Mouse (Mus musculus): ENCODE measurements around the gene Inca1. TPM values are rescaled to one million over a fixed set of nuclear protein-coding genes. Genes with fewer than 3 reads are reported as not detected.

The Inca1 gene
- total RNA-seq (2021): 1 to 10 TPM; 3.8 to 5.7 TPM
- long read RNA-seq, experiment 1, partial matches to known transcripts: 2 of 9 reads
- long read RNA-seq, experiment 1, other reads (novel, unspliced or antisense): 7 of 9 reads
- long read RNA-seq, experiment 2, partial matches to known transcripts: 0 of 6 reads
- long read RNA-seq, experiment 2, other reads (novel, unspliced or antisense): 6 of 6 reads

- peak within 1 kb of the TSS; percentile 100 for H3K27ac ChIP-seq
- intact Hi-C loops (cut with DNase I): loop anchor here (2.0 kb wide), 3 partner anchors 13 to 51 kb away; partner anchors contain the start of gene Pfn1
- DNase-seq: peak; percentile 97
- H3K4me3 ChIP-seq: peak within 1 kb of the TSS; percentile 75
- TF ChIP-seq CTCF (IDR thresholded peaks at IDR 0.05): no peak
These were observed at the start of gene Inca1, which contains the start of gene Kif1c for GRCm38 (mm10) chr11:70699722-70700556. TSS of gene Inca1 (minus strand) at chr11:70700155. TSS of gene Kif1c (plus strand) at chr11:70700548.

GRCm38 (mm10) chr11:70747876-70748545, 48.1 kb upstream of the Inca1 start:
- no peak for DNase-seq
- no peak for TF ChIP-seq CTCF (IDR thresholded peaks at IDR 0.05)
- intact Hi-C loops (cut with DNase I): no loop called here
- Histone ChIP-seq H3K4me3 (no peak overlapping the region), H3K27ac (no peak overlapping the region)

- intact Hi-C loops (cut with DNase I): no loop called here
- H3K4me3 ChIP-seq: no peak overlapping the region
- no peak for TF ChIP-seq CTCF (IDR thresholded peaks at IDR 0.05)
These were observed 45.7 kb upstream of the Inca1 start for GRCm38 (mm10) chr11:70745636-70746035.

GRCm38 (mm10) chr11:70742581-70743459, 42.9 kb upstream of the Inca1 start:
- H3K27ac ChIP-seq: no peak overlapping the region
- no peak for TF ChIP-seq CTCF (IDR thresholded peaks at IDR 0.05)
- no peak for DNase-seq
- no peak overlapping the region for H3K4me3 ChIP-seq
- intact Hi-C loops (cut with DNase I): no loop called here

More at GRCm38 (mm10) chr11:70745636-70746035, 45.7 kb upstream of the Inca1 start:
- H3K27ac ChIP-seq: no peak overlapping the region
- DNase-seq: no peak

GRCm38 (mm10) chr11:70742117-70742516, 42.2 kb upstream of the Inca1 start:
- DNase-seq: no peak
- no peak for TF ChIP-seq CTCF (IDR thresholded peaks at IDR 0.05)
- H3K4me3 ChIP-seq: no peak overlapping the region
- intact Hi-C loops (cut with DNase I): no loop called here
- no peak overlapping the region for H3K27ac ChIP-seq

- no peak for TF ChIP-seq CTCF (IDR thresholded peaks at IDR 0.05)
- intact Hi-C loops (cut with DNase I): no loop called here
These were observed 41.6 kb upstream of the Inca1 start for GRCm38 (mm10) chr11:70741603-70742002.

GRCm38 (mm10) chr11:70737749-70738148, 37.8 kb upstream of the Inca1 start:
- no peak overlapping the region for H3K27ac ChIP-seq
- no peak overlapping the region for H3K4me3 ChIP-seq
- no peak for TF ChIP-seq CTCF (IDR thresholded peaks at IDR 0.05)
- no peak for DNase-seq
- intact Hi-C loops (cut with DNase I): no loop called here

More at GRCm38 (mm10) chr11:70741603-70742002, 41.6 kb upstream of the Inca1 start:
- H3K4me3 ChIP-seq: no peak overlapping the region
- H3K27ac ChIP-seq: no peak overlapping the region
- no peak for DNase-seq

- Histone ChIP-seq H3K27ac (no peak overlapping the region), H3K4me3 (no peak overlapping the region)
- intact Hi-C loops (cut with DNase I): no loop called here
- no peak for TF ChIP-seq CTCF (IDR thresholded peaks at IDR 0.05)
- no peak for DNase-seq
These were observed 33.3 kb upstream of the Inca1 start for GRCm38 (mm10) chr11:70733256-70733655.

GRCm38 (mm10) chr11:70731178-70731577, 31.2 kb upstream of the Inca1 start:
- DNase-seq: no peak
- TF ChIP-seq CTCF (IDR thresholded peaks at IDR 0.05): no peak
- H3K27ac ChIP-seq: no peak overlapping the region
- no peak overlapping the region for H3K4me3 ChIP-seq
- intact Hi-C loops (cut with DNase I): no loop called here

GRCm38 (mm10) chr11:70730427-70731038, 30.6 kb upstream of the Inca1 start:
- no peak overlapping the region for H3K4me3 ChIP-seq
- H3K27ac ChIP-seq: no peak overlapping the region; the same call in 1 of the 2 replicates
- no peak for DNase-seq
- intact Hi-C loops (cut with DNase I): no loop called here
- no peak for TF ChIP-seq CTCF (IDR thresholded peaks at IDR 0.05)

GRCm38 (mm10) chr11:70727385-70727784, 27.4 kb upstream of the Inca1 start:
- TF ChIP-seq CTCF (IDR thresholded peaks at IDR 0.05): no peak
- no peak for DNase-seq
- Histone ChIP-seq H3K27ac (no peak overlapping the region), H3K4me3 (no peak overlapping the region)
- intact Hi-C loops (cut with DNase I): no loop called here

- intact Hi-C loops (cut with DNase I): no loop called here
- H3K27ac ChIP-seq: no peak overlapping the region
- TF ChIP-seq CTCF (IDR thresholded peaks at IDR 0.05): peak; percentile 5; the same call in 1 of the 2 replicates
- H3K4me3 ChIP-seq: no peak overlapping the region
- no peak for DNase-seq
These were observed 26.6 kb upstream of the Inca1 start for GRCm38 (mm10) chr11:70726585-70726984.
